Mouse (Mus musculus) cerebellum, adult 2 months (tissue): Measurements from ENCODE around the gene Pdss2.

ENCODE experiments used
- CTCF ChIP-seq: fragments of 200-500 bp; IDR thresholded peaks from 2 replicates; pipeline ENCODE4 v1.5.1; 2011; ENCODE audit warnings: low read depth, mild to moderate bottlenecking, control low read depth, low read length, moderate library complexity, borderline replicate concordance; ENCODE audit not compliant: insufficient read depth
- POLR2A ChIP-seq: fragments of 200-500 bp; IDR thresholded peaks from 2 replicates; pipeline ENCODE4 v1.6.1; 2011; ENCODE audit warnings: low read length, control low read depth, borderline replicate concordance; ENCODE audit not compliant: insufficient read depth

GRCm38 (mm10) chr10:43422061-43422770, 200.9 kb downstream of the Pdss2 start:
- TF ChIP-seq CTCF (no peak), POLR2A (no peak)
